Mouse (Mus musculus) heart, postnatal 4 days (tissue): ENCODE data around the gene Klhdc2. TPM values are rescaled to one million over a fixed set of nuclear protein-coding genes. Genes with fewer than 3 reads are reported as not detected.

Source experiments
- DNase-seq: peaks from one replicate; pipeline ENCODE4 v3.0.0; 2021
- total RNA-seq, 2 experiments: library from RNA; stranded (reverse); gene quantifications; 2 replicates each; pipeline ENCODE4 v1.2.3; 2021

The Klhdc2 gene
- total RNA-seq, 2 experiments from 2014 or later = 99.3 to 107 TPM

DNA sequence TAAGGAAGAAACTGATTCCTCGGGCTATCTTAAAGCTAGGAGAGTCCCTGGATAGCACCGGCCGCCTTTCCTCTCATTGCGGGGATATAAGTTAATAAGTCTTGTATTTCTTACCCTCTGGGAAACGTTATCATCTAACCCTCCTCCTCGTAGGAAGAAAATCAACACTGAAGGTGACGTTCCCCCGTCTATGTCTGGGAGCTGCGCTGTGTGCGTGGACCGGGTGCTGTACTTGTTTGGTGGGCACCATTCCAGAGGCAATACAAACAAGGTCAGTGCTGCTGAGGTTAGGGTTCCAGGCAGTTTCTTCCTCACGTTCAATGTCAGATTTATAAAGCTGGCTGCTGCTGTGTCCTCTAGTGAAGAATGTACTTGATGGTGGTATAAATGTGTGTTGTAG is 5.7 kb downstream of the Klhdc2 start:
- no peak for DNase-seq

DNA sequence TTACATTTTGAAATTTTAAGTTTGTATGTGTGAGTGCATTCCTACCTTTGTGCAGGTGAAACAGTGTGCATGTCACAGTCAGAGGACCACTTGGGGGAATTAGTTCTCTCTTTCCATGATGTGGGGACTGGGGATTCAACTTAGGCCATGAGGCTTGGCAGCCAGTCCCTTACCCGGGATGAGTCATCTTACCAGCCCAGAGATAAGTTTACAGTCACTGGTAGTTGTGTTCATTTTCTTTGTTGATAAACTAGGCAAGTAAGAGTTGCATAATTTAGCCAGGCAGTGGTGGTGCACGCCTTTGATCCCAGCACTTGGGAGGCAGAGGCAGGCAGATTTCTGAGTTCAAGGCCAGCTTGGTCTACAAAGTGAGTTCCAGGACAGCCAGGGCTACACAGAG is 7.6 kb downstream of the Klhdc2 start:
- no peak for DNase-seq

DNA sequence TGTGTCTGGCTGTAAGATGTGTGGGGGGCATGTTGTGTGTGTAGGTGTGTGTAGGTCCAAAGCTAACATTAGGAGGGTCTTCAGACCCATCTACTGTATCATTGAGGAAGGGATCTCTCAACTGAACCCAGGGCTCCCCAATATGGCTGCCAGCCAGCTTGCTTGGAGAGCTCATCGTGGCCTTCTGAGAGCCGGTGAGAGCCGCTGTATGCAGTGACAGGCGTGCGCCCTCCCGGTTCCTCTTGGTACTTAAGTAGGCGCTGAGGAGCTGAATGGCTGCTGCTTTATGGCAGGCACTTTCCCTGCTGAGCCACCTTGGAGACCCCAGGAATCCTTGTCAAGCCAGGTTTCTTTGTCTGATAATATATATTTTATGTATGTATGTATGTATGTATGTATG is 9.9 kb downstream of the Klhdc2 start:
- no peak for DNase-seq

DNA sequence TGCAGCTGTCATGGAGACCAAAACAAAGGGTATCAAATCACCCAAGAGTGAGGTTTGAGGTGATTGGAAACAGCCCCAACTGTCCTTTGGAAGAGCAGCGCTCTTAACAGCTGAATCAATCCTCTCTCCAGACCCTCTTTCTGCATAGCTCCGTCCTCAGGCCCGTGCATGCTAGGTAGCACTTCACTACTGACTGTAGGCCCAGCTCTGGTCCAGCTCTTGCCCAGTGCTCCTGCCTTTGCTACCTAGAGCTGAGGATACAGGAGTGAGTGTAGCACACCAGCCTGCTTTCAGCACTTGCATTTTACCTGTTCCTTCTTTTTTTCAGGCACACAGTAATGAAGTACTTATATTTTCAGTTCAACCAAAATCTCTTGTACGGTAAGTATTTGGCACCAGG is 13.2 kb downstream of the Klhdc2 start:
- no peak for DNase-seq

DNA sequence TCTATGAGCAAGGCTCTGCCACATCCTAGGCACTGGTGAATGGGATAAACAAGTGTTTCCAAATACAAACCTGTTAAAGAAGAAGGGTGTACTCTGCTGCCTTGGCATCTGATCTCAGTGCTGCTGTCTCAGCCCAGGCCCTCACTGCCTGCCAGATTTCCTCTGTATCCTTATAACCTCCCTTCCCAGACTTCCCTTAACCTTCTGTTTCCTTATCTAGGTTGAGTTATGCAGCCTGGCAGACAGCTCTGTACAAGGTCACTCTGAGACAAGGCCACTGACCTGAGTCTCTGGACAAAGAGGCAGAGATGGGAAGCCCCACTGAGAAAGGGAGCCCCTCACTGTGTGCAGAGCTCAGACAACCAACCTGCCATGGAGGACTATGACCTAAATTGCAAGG is 21.9 kb downstream of the Klhdc2 start:
- no peak for DNase-seq

DNA sequence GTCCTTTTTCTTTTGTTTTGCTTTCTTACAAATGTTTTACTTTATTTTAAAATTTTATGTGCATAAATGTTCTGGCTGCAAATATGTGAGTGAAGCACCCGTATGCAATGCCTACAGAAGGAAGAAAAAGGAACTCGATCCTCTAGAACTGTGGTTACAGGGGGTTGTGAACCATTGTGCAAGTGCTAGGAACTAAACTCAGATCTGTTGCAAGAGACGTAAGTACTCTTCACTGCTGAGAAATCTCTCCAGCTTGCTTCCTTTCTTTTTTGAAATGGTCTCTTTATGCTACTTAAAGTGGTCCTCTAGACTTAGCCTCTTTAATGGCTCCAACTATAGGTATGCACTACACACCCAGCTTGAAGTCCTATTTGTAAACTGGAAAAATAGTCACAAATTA is 34.7 kb downstream of the Klhdc2 start:
- no peak for DNase-seq

DNA sequence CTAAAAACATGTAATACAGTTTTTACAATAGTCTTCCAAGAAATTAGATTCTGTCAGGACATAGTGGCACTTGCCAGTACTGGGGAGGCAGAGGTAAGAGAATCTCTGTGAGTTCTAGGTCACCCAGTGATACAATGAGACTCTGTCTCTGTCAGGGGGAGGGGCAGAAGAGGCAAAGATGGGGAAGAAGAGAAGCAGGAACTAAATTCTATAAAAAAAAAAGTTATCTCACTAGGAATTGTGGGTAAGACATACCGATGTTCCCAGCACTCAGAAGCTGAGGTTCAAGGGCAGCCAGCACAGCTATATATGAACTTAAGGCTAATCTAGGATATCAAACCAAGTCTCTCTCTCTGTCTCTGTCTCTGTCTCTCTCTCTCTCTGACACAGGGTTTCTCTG is 35.7 kb downstream of the Klhdc2 start:
- DNase-seq = no peak

DNA sequence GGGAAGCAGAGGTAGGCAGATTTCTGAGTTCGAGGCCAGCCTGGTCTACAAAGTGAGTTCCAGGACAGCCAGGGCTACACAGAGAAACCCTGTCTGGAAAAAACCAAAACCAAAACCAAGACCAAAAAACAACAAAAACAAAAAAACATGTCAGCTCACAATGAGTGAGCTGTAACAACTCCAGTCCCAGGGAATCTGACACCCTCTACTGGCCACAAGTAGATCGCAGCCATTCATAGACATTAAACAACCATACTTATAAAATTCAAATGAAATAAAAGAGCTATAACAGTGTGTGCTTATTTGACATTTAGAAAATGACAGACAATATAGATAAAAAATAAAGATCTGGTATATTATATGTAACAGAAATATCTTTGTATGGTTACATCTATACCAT is 37.1 kb downstream of the Klhdc2 start:
- DNase-seq = peak; percentile 44

DNA sequence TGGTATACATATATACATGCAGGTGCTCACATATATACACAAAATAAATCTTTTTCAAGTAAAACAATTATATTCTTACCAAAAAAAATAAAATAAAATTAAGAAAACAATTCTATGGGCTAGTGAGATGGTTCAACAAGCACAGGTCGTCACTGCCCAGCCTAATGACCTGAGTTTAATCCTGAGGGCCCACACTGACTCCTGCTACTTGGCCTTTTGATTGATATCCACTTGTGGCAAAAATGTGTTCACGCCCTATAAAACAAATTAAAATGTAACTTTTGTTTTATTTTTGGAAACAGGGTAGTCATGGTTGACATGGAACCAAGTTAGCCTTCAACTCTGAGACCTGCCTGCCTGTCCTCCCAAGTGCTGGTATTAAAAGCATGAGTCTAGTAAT is 53.4 kb downstream of the Klhdc2 start:
- no peak for DNase-seq

DNA sequence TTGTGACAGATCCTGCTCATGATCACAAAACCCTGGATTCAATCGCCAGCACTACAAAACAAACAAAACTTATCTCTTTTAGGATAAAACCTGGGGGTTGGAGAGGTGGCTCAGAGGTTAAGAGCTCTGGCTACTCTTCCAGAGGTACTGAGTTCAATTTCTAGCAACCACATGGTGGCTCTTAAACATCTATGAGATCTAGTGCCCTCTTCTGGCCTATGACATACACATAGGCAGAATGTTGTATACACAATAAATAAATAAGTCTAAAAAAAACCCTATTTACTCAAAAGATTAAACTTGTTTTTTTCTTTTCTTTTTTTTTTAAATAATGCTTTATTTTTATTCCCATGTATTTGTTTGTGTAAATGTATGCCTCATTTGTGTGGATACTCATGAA is 55.2 kb downstream of the Klhdc2 start:
- DNase-seq = no peak

DNA sequence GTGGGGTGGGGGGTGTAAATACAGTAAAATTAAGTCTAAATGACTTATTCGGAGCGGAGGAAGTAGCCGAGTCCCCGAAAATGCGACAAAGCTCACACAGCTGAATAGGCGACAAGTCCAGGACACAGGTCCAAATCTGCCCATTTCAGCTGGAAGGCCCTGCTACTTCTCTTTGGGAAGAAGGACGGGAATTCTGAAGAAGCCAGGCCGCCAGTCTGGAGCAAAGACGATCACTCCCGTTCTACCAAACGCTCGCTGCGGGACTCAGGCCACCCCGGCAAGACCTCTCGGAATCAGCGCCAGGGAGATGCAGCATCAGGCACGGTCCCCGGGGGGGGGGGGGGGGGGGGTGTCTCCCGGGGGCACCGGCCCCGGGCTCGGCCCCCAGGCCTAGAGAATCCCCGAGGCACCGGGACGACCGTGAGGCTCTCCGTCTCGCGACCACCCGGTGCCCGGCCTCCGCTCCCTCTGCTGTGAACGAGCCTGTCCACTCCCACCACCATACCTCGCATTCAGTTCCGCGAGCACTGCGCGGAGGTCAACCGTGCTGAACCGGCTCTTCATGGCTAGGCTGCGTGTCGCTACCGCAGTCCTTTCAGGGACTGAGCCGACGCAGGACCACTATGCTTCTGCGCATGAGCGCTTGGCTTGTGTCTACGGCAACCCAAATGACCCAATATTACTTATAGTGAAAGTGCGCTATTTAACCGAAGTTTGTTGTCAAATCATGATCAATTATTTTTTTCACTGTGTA is 60.2 kb downstream of the Klhdc2 start, which contains the start of gene Nemf:
TSS of gene Nemf (minus strand) at position 620 of the 754 bp plus-strand sequence.
- DNase-seq = peak; percentile 84

DNA sequence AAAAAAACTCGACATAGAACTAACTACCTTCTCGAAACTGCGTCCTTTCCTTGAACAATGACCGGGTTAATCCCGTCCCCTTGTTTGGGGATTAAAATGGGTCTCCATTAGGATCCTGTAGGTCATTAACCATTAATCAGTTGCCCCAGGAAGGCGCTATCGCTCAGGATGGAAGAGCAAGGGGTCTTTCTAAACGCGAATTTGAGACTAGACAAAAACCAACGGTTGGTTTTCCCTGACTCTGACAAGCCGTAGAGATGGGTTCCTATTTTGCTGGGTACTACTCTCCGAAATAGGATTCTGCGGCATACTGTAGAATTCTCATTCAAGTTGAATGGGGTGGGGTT is 60.8 kb downstream of the Klhdc2 start:
- DNase-seq = no peak

Other genes with a start within 250 kb of the Klhdc2 start
- 1,000 to 10,000 TPM; 1,738 to 1,783 TPM for gene Rps29, start 137.5 kb upstream of the Klhdc2 start, total RNA-seq
- 1 to 10 TPM; 4.1 to 5.2 TPM for gene Lrr1, start 127.9 kb upstream of the Klhdc2 start, total RNA-seq
- gene Rpl36al, start 112.6 kb upstream of the Klhdc2 start, total RNA-seq = 100 to 1,000 TPM; 310 to 323 TPM
- 10 to 100 TPM; 34.3 to 35.1 TPM for gene Mgat2, start 112.5 kb upstream of the Klhdc2 start, total RNA-seq
- 10 to 100 TPM in 1 of 2 experiments, 1 to 10 TPM in 1; 8.1 to 10.4 TPM for gene Gm49383, start 99.6 kb upstream of the Klhdc2 start, total RNA-seq
- gene Dnaaf2, start 98.3 kb upstream of the Klhdc2 start, total RNA-seq = 1 to 10 TPM; 1.9 to 2.4 TPM
- gene Gm49384, start 92.4 kb upstream of the Klhdc2 start, total RNA-seq = 1 to 10 TPM; 8.4 to 10.0 TPM
- 10 to 100 TPM in 1 of 2 experiments, 1 to 10 TPM in 1; 9.4 to 10.0 TPM for gene Pole2, start 68.5 kb upstream of the Klhdc2 start, total RNA-seq
- gene Klhdc1, start 55.5 kb upstream of the Klhdc2 start, total RNA-seq = 10 to 100 TPM; 10.8 to 11.3 TPM
- 10 to 100 TPM; 31.9 to 33.2 TPM for gene Nemf, start 60.5 kb downstream of the Klhdc2 start, total RNA-seq
- gene Arf6, start 75.5 kb downstream of the Klhdc2 start, total RNA-seq = 100 to 1,000 TPM; 103 to 104 TPM
- gene Gm9887, start 75.8 kb downstream of the Klhdc2 start, total RNA-seq = under 1 TPM; 0.48 to 0.77 TPM